Mouse (Mus musculus): ENCODE results near the gene Aars2. TPM values are rescaled to one million over a fixed set of nuclear protein-coding genes. Genes with fewer than 3 reads are reported as not detected.

Aars2 gene
- total and polyA plus RNA-seq, 3 experiments, result 12.4 to 23.1 (median 17.5) TPM

DNA sequence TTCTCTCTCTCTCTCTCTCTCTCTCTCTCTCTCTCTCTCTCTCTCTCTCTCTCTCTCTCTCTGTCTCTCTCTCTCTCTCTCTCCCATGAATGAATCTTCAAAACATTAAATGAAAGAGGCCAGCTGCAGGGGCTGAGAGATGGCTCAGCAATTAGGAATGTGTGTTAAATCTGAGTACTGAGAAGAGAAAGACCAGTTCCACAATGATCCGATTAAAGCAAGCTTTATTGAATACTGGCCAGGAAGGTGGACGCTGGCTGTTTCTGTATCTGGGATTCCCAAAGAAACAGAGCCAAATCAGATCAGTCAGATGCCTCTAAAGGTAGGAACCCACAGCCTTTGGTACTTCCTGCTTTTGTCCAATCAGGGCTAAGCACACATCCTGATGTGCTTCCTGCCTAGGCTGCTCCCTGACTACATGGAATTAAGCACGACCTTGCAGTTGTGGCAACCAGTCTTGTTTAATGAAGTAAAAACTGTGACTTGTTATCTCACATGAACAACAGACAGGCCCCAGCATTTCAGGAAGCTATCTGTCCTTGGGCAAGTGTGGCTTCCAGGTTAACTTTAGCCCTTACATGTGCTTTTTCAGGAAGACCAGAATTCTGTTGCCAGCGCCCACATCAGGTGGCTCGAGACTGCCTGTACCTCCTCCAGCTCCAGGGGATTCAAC is 3.2 kb upstream of the Aars2 start:
- H3K4me2 ChIP-seq (ENCODE audit: insufficient read depth, low read depth, poor library complexity, severe bottlenecking), result no peak overlapping the region
- dilution Hi-C loops (cut with MboI; ENCODE audit: extremely low pct_ligation_motif_present, extremely low pct_unique_long_range_greater_than_20kb, low sequenced_read_pairs), result no loop called here
- H3K27ac ChIP-seq (ENCODE audit: insufficient read depth, low read depth), result no peak overlapping the region
- in situ Hi-C loops (cut with MboI; ENCODE audit: low pct_ligation_motif_present, low pct_unique_long_range_greater_than_20kb, low sequenced_read_pairs), result no loop called here
- TF ChIP-seq NELFE (IDR thresholded peaks at IDR 0.05; ENCODE audit: low read depth, low read length), result no peak
- TF ChIP-seq MAFK (IDR thresholded peaks at IDR 0.05; ENCODE audit: insufficient replicate concordance, low read length), result no peak
- 0 out of 2 replicates have a peak, but pooled peaks have one; percentile 41 for TF ChIP-seq ELF1 (IDR thresholded peaks at IDR 0.05; ENCODE audit: low read depth, low read length)
- H3K36me3 ChIP-seq (replicated peaks in 1 of 2; ENCODE audit: control insufficient read depth in 1 of 2, insufficient read depth in 1 of 2, low read length in 1 of 2), result peaks cover 5 to 6% of the 10 kb centered on the region in 2 experiments
- H3K4me1 ChIP-seq (ENCODE audit: control insufficient read depth in 1 of 2, insufficient read depth in 2 of 2), result peaks cover 13 to 54% of the 10 kb centered on the region in 2 experiments
- no peak overlapping the region for H3K9ac ChIP-seq (ENCODE audit: insufficient read depth, low read depth)
- DNase-seq (ENCODE audit: extremely low read depth), result no peak
- H3K4me3 ChIP-seq (replicated peaks in 1 of 3; ENCODE audit: low read depth in 2 of 3, low read length in 2 of 3, poor library complexity in 1 of 3), result no peak overlapping the region
- H3K27me3 ChIP-seq (replicated peaks), result no peaks in the 10 kb centered on the region
- H3K79me2 ChIP-seq (replicated peaks; ENCODE audit: control insufficient read depth, extremely low read depth, insufficient read depth, poor library complexity, severe bottlenecking), result no peaks in the 10 kb centered on the region
- no peaks in the 10 kb centered on the region for H3K9me3 ChIP-seq (replicated peaks; ENCODE audit: low read length)

DNA sequence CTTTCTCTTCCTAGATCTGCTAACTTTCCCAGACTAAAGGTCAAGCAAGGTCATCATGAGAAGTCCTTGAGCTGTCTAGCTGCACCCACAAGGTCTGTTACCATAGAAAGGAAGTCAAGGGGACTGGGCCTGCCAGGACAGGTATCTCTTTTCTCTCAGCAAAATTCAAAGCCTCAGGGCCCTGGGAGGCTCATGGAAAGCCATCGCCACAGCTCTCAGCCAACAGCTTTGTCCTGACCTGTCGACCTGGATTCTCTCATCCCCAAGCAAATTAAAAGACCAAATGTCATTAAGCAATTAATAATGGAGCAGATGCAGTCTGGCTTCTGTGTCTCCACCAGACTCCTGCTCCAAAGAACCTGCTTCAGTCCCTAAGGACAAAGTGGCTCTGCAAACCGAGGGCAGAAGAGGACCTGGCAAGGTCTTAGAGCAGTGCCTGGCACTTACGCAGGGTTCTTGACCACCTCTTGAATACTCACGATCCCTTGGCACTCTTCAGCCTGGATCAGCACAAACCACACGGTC is 638 bp upstream of the Aars2 start:
- DNase-seq (ENCODE audit: extremely low read depth), result no peak
- H3K4me1 ChIP-seq (ENCODE audit: control insufficient read depth in 1 of 2, insufficient read depth in 2 of 2), result peaks cover 11 to 54% of the 10 kb centered on the region in 2 experiments
- no peak overlapping the region for H3K4me3 ChIP-seq (replicated peaks in 1 of 3; ENCODE audit: low read depth in 2 of 3, low read length in 2 of 3, poor library complexity in 1 of 3)

DNA sequence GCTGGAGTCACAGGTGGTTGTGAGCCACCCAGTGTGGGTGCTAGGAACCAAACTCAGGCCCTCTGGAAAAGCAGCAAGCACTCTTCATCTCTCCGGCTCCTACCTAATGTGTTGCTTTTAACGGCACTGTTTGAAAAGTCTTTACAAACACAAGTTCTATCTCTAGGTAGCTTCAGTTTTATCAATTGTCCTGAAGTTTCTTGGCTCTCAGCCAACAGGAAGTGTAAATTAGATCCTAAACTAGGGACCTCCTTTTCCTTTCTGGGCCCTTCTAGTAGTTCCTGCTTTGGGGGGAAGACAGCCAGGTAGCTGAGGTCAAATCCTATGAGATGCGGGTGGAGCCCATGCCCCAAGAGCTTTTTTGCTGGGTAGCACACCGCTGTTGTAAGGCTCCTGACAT is 4.2 kb downstream of the Aars2 start:
- in situ Hi-C loops (cut with MboI; ENCODE audit: low pct_ligation_motif_present, low pct_unique_long_range_greater_than_20kb, low sequenced_read_pairs) (no loop called here), dilution Hi-C loops (cut with MboI; ENCODE audit: extremely low pct_ligation_motif_present, extremely low pct_unique_long_range_greater_than_20kb, low sequenced_read_pairs) (no loop called here)
- Histone ChIP-seq H3K27ac (ENCODE audit: insufficient read depth, low read depth) (no peak overlapping the region), H3K9me3 (replicated peaks; ENCODE audit: low read length) (no peaks in the 10 kb centered on the region), H3K4me1 (ENCODE audit: control insufficient read depth in 1 of 2, insufficient read depth in 2 of 2) (peaks cover 2 to 16% of the 10 kb centered on the region in 2 experiments; a peak in 3 of 4 replicates), H3K27me3 (replicated peaks) (no peaks in the 10 kb centered on the region), H3K9ac (ENCODE audit: insufficient read depth, low read depth) (no peak overlapping the region), H3K4me2 (ENCODE audit: insufficient read depth, low read depth, poor library complexity, severe bottlenecking) (no peak overlapping the region), H3K4me3 (replicated peaks in 1 of 3; ENCODE audit: low read depth in 2 of 3, low read length in 2 of 3, poor library complexity in 1 of 3) (no peak overlapping the region), H3K36me3 (replicated peaks in 1 of 2; ENCODE audit: control insufficient read depth in 1 of 2, insufficient read depth in 1 of 2, low read length in 1 of 2) (peaks cover 33 to 68% of the 10 kb centered on the region in 2 experiments), H3K79me2 (replicated peaks; ENCODE audit: control insufficient read depth, extremely low read depth, insufficient read depth, poor library complexity, severe bottlenecking) (no peaks in the 10 kb centered on the region)
- no peak for DNase-seq (ENCODE audit: extremely low read depth)
- TF ChIP-seq PAX5 (IDR thresholded peaks at IDR 0.05; ENCODE audit: low read length), result no peak
- TF ChIP-seq NRF1 (IDR thresholded peaks at IDR 0.05; ENCODE audit: low read depth, low read length), result no peak
- no peak for TF ChIP-seq IRF4 (IDR thresholded peaks at IDR 0.05; ENCODE audit: low read depth, low read length)
- TF ChIP-seq SMC3 (IDR thresholded peaks at IDR 0.05; ENCODE audit: low read depth, low read length), result no peak
- TF ChIP-seq ZMIZ1 (IDR thresholded peaks at IDR 0.05; ENCODE audit: low read depth, low read length), result no peak
- no peak for TF ChIP-seq BHLHE40 (IDR thresholded peaks at IDR 0.05; ENCODE audit: low read depth, low read length)
- TF ChIP-seq TBP (conservative IDR thresholded peaks at IDR 0.05; ENCODE audit: low read depth, low read length), result no peak
- TF ChIP-seq ELF1 (IDR thresholded peaks at IDR 0.05; ENCODE audit: low read depth, low read length), result no peak
- no peak for TF ChIP-seq GABPA (IDR thresholded peaks at IDR 0.05; ENCODE audit: insufficient replicate concordance, low read depth, low read length)
- no peak for TF ChIP-seq MAZ (IDR thresholded peaks at IDR 0.05; ENCODE audit: low read depth, low read length)
- TF ChIP-seq USF2 (conservative IDR thresholded peaks at IDR 0.05; ENCODE audit: low read depth, low read length), result no peak
- TF ChIP-seq CHD1 (IDR thresholded peaks at IDR 0.05; ENCODE audit: low read depth, low read length), result no peak
- TF ChIP-seq CTCF (conservative IDR thresholded peaks at IDR 0.05 in 1 of 2, IDR thresholded peaks at IDR 0.05 in 1 of 2; ENCODE audit: low read depth in 2 of 2, low read length in 2 of 2), result no peak
- no peak for TF ChIP-seq KAT2A (IDR thresholded peaks at IDR 0.05; ENCODE audit: insufficient replicate concordance, low read length)
- TF ChIP-seq MAX (IDR thresholded peaks at IDR 0.05; ENCODE audit: low read length), result no peak
- no peak for TF ChIP-seq UBTF (IDR thresholded peaks at IDR 0.05; ENCODE audit: low read depth, low read length)

More for the DNA sequence above, 638 bp upstream of the Aars2 start:
- TF ChIP-seq ZNF384 (IDR thresholded peaks at IDR 0.05; ENCODE audit: low read depth, low read length) (no peak), UBTF (IDR thresholded peaks at IDR 0.05; ENCODE audit: low read depth, low read length) (no peak), ZC3H11A (IDR thresholded peaks at IDR 0.05; ENCODE audit: low read depth, low read length) (no peak), IRF4 (IDR thresholded peaks at IDR 0.05; ENCODE audit: low read depth, low read length) (no peak), RCOR1 (conservative IDR thresholded peaks at IDR 0.05; ENCODE audit: low read depth, low read length) (no peak), SMC3 (IDR thresholded peaks at IDR 0.05; ENCODE audit: low read depth, low read length) (no peak), ETS1 (conservative IDR thresholded peaks at IDR 0.05; ENCODE audit: low read depth, low read length) (no peak), CHD2 (IDR thresholded peaks at IDR 0.05; ENCODE audit: low read length) (no peak), JUND (conservative IDR thresholded peaks at IDR 0.05; ENCODE audit: low read depth, low read length) (no peak), MXI1 (IDR thresholded peaks at IDR 0.05; ENCODE audit: low read depth, low read length) (no peak), POLR2A (IDR thresholded peaks at IDR 0.05; ENCODE audit: low read depth, low read length) (no peak), BHLHE40 (IDR thresholded peaks at IDR 0.05; ENCODE audit: low read depth, low read length) (no peak), CTCF (conservative IDR thresholded peaks at IDR 0.05 in 1 of 2, IDR thresholded peaks at IDR 0.05 in 1 of 2; ENCODE audit: low read depth in 2 of 2, low read length in 2 of 2) (no peak), ZKSCAN1 (IDR thresholded peaks at IDR 0.05; ENCODE audit: borderline replicate concordance, low read depth, low read length) (no peak), KAT2A (IDR thresholded peaks at IDR 0.05; ENCODE audit: insufficient replicate concordance, low read length) (no peak), CHD1 (IDR thresholded peaks at IDR 0.05; ENCODE audit: low read depth, low read length) (no peak), EP300 (IDR thresholded peaks at IDR 0.05; ENCODE audit: low read length) (no peak), HCFC1 (IDR thresholded peaks at IDR 0.05; ENCODE audit: low read depth, low read length) (no peak), POLR2AphosphoS2 (IDR thresholded peaks at IDR 0.05; ENCODE audit: low read depth, low read length) (no peak), NRF1 (IDR thresholded peaks at IDR 0.05; ENCODE audit: low read depth, low read length) (no peak)
- no peaks in the 10 kb centered on the region for H3K9me3 ChIP-seq (replicated peaks; ENCODE audit: low read length)
- H3K36me3 ChIP-seq (replicated peaks in 1 of 2; ENCODE audit: control insufficient read depth in 1 of 2, insufficient read depth in 1 of 2, low read length in 1 of 2), result peaks cover 24 to 30% of the 10 kb centered on the region in 2 experiments
- in situ Hi-C loops (cut with MboI; ENCODE audit: low pct_ligation_motif_present, low pct_unique_long_range_greater_than_20kb, low sequenced_read_pairs), result no loop called here
- no peak overlapping the region for H3K4me2 ChIP-seq (ENCODE audit: insufficient read depth, low read depth, poor library complexity, severe bottlenecking)
- dilution Hi-C loops (cut with MboI; ENCODE audit: extremely low pct_ligation_motif_present, extremely low pct_unique_long_range_greater_than_20kb, low sequenced_read_pairs), result no loop called here
- no peak overlapping the region for H3K9ac ChIP-seq (ENCODE audit: insufficient read depth, low read depth)
- no peaks in the 10 kb centered on the region for H3K27me3 ChIP-seq (replicated peaks)
- no peaks in the 10 kb centered on the region for H3K79me2 ChIP-seq (replicated peaks; ENCODE audit: control insufficient read depth, extremely low read depth, insufficient read depth, poor library complexity, severe bottlenecking)
- H3K27ac ChIP-seq (ENCODE audit: insufficient read depth, low read depth), result no peak overlapping the region
